Mouse (Mus musculus) Patski (cell line): ENCODE measurements at regions not wholly inside any gene's neighbourhood (a gene's known extent, or its start where the extent isn't known, plus 50 kb on each side); places are given as distances from the start of the nearest gene placed in this dataset.

Source experiments
- ATAC-seq: fragments of 100-300 bp; one replicate; pipeline ENCODE4 v1.8.0; 2021
- CTCF ChIA-PET: fragments of 350-600 bp; sonication (Branson Sonifier 250); formaldehyde crosslinking; loops from one replicate; lab custom pipeline; 2022; ENCODE audit warnings: inconsistent platforms; lab: Charles Lee
- POLR2A ChIA-PET: fragments of 350-600 bp; sonication (Branson Sonifier 250); formaldehyde crosslinking; loops from one replicate; lab custom pipeline; 2022; ENCODE audit warnings: antibody characterized with exemption, inconsistent platforms; lab: Charles Lee
- DNase-seq: peaks from one replicate; pipeline ENCODE4 v3.0.0-alpha.2; 2011; ENCODE audit warnings: low read depth, low spot score
- H3K27me3 ChIP-seq: fragments of 371-371 bp; one replicate; pipeline ENCODE4 v1.5.1; 2021
- CTCF ChIP-seq: fragments of 100-300 bp; IDR thresholded peaks from one replicate; pipeline ENCODE4 v1.5.1; 2021
- in situ Hi-C: fragments of 300-500 bp; cut with MboI; formaldehyde crosslinking; loops from 3 replicates; pipeline ENCODE4 v1.11.1; 2018; ENCODE audit warnings: low pct_unique_long_range_greater_than_20kb, mixed read lengths

DNA sequence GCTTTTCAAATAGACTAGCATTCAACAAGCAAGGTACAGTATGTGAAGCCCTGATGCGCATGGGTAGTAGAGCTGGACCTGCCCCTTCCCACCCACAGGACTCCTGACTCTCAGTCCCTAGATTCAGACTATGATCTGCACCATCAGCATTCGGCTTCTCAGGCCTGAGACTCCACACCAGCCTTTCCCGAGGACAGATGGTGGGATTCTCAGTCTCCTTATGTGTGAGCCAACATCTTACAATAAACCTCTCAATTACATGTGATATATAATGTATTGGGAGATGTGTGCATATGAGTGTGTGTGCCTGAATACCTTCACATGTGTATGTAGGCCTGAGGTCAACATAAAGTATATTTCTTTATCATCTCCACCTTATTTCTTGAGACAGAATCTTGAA lies 268.3 kb downstream of the Rybp start:
- no peak for TF ChIP-seq CTCF
- DNase-seq: no peak
- no peak for ATAC-seq
- ChIA-PET POLR2A (interaction anchor here (0.8 kb wide), 1 partner anchor 10 kb away, joined by 3 read pairs; no protein-coding TSS in a partner anchor), CTCF (interaction anchor here (1.5 kb wide), 1 partner anchor 11 kb away, joined by 3 read pairs; no protein-coding TSS in a partner anchor)
- H3K27me3 ChIP-seq: peaks cover 46% of the 10 kb centered on the region
- in situ Hi-C loops: no loop called here

DNA sequence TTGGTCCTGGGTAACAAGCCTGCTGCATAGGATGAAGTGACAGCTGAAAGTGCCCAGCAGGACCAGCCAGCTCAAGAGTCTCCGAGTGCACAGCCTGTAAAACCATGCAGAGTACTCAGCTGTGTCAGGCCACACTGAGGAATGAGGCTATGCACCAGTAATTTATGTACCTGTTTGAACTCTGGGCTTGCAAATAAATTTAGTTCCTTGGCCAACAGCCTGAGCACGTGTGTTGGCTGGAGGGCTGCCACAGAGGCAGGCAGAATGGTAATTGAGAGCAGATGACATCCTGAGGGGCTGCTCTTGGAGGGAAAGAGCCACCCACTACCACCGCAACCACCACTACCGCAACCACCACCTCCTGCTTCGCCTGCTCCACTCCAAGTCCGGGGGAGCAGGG lies 273.3 kb downstream of the Rybp start:
- TF ChIP-seq CTCF: no peak
- DNase-seq (no peak), ATAC-seq (peak; percentile 44)
- peaks cover 58% of the 10 kb centered on the region for H3K27me3 ChIP-seq
- ChIA-PET POLR2A (no interaction called here), CTCF (no interaction called here)
- in situ Hi-C loops: no loop called here

DNA sequence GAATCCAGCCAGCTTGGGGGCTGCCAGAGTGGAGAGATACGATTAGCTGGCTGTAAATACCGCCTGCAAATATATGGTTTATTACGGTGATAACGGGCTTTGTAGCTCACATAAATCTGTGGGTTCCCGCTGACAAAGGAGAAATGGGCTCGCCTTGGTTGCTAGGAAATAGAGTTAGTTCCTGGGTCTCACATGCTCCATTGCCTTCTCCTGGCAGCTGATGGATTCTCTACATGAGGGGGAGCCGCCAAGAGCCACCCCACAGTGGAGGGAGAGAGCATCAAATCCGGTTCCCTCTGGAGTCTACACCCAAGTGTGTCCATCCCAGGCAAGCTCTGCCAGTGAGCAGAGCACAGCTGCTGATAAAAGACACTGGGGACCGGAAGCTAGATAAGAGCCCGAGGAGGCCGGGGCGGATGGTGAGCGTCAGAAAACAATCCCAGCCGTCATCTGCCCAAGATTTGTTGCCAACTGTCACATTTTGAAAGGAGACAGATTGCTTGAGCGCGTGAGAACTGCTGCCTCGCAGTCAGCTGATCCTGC lies 275.7 kb downstream of the Rybp start:
- in situ Hi-C loops: no loop called here
- peaks cover 55% of the 10 kb centered on the region for H3K27me3 ChIP-seq

GRCm38 (mm10) chr6:100010954-100011481 lies 276.3 kb downstream of the Rybp start:
- in situ Hi-C loops: no loop called here
- POLR2A ChIA-PET: no interaction called here
- peaks cover 52% of the 10 kb centered on the region for H3K27me3 ChIP-seq
- no peak for DNase-seq
- CTCF ChIA-PET: no interaction called here
- no peak for ATAC-seq
- TF ChIP-seq CTCF: no peak

More for the DNA sequence above, 275.7 kb downstream of the Rybp start:
- POLR2A ChIA-PET: no interaction called here
- CTCF ChIA-PET: no interaction called here
- no peak for DNase-seq
- no peak for ATAC-seq
- no peak for TF ChIP-seq CTCF

DNA sequence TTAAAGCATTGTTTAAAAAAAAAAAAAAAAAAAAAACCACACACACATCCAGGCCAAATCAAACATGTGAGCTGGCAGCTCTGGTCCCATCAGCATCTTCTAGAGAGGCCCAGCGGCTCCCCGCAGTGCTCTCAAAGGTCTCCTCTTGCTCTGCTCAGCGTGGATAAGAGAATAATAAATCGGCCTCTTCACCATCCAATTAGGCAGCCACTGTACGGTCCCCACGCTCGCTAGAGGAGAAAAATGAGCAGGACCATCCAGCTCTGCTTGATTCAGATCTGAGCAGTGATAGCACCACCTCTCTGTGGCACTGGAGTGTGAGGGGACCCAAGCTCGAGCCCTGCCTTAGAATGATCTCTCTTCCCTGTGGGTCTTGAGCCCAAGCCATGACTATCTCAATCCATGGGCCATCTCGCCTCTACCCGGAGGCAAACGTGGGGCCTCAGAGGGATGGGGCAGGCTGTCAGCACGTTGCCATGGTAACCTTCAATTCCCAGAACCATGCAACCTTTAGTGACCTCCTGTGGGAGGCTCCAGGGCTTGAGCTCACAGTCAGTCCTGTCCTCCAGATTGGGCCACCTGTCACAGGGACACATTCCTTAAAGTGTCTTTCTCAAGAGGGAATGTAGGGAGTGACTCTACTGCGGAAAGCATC lies 273.6 kb upstream of the Prok2 start:
- peaks cover 67% of the 10 kb centered on the region for H3K27me3 ChIP-seq
- DNase-seq (no peak), ATAC-seq (no peak)
- no peak for TF ChIP-seq CTCF
- ChIA-PET POLR2A (interaction anchor here (0.6 kb wide), 1 partner anchor 189 kb away, joined by 6 read pairs; no protein-coding TSS in a partner anchor), CTCF (no interaction called here)
- in situ Hi-C loops: no loop called here

GRCm38 (mm10) chr6:99995970-99996956 lies 270.1 kb upstream of the Prok2 start:
- DNase-seq: no peak
- in situ Hi-C loops: no loop called here
- no peak for ATAC-seq
- H3K27me3 ChIP-seq: peaks cover 46% of the 10 kb centered on the region
- CTCF ChIA-PET: interaction anchor here (1.7 kb wide), 1 partner anchor 13 kb away, joined by 4 read pairs; no protein-coding TSS in a partner anchor
- no peak for TF ChIP-seq CTCF
- POLR2A ChIA-PET: interaction anchor here (0.6 to 0.7 kb wide), 2 partner anchors 14 to 172 kb away, joined by 3 to 6 read pairs; no protein-coding TSS in a partner anchor

- ATAC-seq: no peak
- ChIA-PET CTCF (no interaction called here), POLR2A (no interaction called here)
- TF ChIP-seq CTCF: no peak
- H3K27me3 ChIP-seq: peaks cover 29% of the 10 kb centered on the region
- no peak for DNase-seq
- in situ Hi-C loops: no loop called here
Measured at GRCm38 (mm10) chr6:99994026-99994425, 267.8 kb upstream of the Prok2 start.

DNA sequence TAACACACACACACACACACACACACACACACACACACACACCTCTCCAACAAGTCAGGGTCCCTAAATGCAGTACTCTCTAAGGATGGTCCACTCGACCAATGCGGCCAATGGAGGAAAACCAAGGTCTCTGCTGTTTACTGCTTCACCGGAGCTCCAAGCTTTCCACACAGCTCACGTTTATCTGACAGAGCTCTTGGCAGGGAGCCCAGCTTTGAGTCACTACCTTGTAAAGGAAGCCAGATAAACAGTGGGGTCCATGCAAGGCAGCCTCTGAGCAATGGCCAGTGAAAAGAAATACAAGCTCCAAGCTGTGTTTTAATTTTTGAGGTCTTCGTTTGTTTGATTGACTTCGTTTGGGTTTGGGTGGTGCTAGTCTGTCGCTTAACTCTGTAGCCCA lies 264.9 kb upstream of the Prok2 start:
- ChIA-PET POLR2A (no interaction called here), CTCF (interaction anchor here (0.9 kb wide), 1 partner anchor 35 kb away, joined by 3 read pairs; no protein-coding TSS in a partner anchor)
- no peak for TF ChIP-seq CTCF
- ATAC-seq: peak; percentile 86
- DNase-seq: peak; percentile 89
- in situ Hi-C loops: no loop called here
- H3K27me3 ChIP-seq: peaks cover 29% of the 10 kb centered on the region

- DNase-seq: no peak
- ChIA-PET CTCF (interaction anchor here (0.9 kb wide), 1 partner anchor 34 kb away, joined by 3 read pairs; no protein-coding TSS in a partner anchor), POLR2A (no interaction called here)
- no peak for ATAC-seq
- peaks cover 26% of the 10 kb centered on the region for H3K27me3 ChIP-seq
- in situ Hi-C loops: no loop called here
- TF ChIP-seq CTCF: no peak
Measured at GRCm38 (mm10) chr6:99990604-99991003, 264.4 kb upstream of the Prok2 start.

DNA sequence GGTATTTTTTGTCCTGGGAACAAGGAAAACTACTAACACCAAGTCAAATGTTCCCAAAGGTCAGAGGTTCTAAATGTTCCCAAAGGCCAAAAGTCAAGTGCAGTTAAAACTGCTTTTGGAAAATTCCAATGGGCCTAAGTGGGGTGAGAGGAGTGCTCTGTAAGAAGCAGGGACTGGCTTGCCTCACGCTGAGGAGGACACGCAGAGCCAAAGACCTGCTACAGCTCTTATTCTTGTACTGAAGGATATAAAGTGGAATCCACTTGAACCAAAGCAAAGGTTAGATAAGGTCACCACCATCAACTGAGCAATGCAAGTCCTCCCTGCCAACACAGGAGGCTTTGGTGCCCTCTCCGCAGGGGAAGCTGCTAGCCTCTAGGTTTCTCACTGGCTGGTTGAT lies 260.3 kb upstream of the Prok2 start:
- ATAC-seq: no peak
- no peak for DNase-seq
- in situ Hi-C loops: no loop called here
- TF ChIP-seq CTCF: no peak
- ChIA-PET CTCF (no interaction called here), POLR2A (no interaction called here)
- H3K27me3 ChIP-seq: peaks cover 31% of the 10 kb centered on the region
